Mouse (Mus musculus): Measurements from ENCODE around the gene Aldh1l1. TPM values are rescaled to one million over a fixed set of nuclear protein-coding genes. Genes with fewer than 3 reads are reported as not detected.

The Aldh1l1 gene
- polyA plus RNA-seq, 1 experiment from 2014 or later = 2.1 TPM

DNA sequence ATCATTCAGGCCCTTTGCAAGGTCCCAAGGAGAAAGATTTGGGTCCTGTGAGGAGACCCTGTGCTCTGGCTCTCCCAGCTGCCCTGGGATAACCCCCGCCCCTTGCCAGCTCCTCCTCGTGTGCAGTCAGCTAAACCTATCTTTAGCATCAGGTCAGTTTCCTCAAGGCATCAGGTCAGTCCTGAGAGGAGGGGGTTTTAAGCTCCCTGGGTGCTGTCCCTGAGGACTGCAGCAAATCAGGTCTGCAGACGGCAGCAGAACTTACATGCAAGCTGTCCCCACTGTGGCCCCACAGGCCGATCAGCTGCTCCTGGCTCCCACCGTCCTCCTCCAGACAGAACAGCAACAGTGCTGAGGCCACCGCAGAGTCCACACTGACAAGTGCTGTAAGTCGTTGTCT, 115.5 kb downstream of the Aldh1l1 start:
- no peak overlapping the region for H3K9ac ChIP-seq
- H3K27me3 ChIP-seq = 0 out of 2 replicates have a peak, but pooled peaks cover 4% of the 10 kb centered on the region
- H3K36me3 ChIP-seq = no peaks in the 10 kb centered on the region
- H3K4me1 ChIP-seq = peaks cover 5% of the 10 kb centered on the region; the same call in 1 of the 2 replicates
- no peaks in the 10 kb centered on the region for H3K9me3 ChIP-seq
- 50% methylated on average over 7 of the region's 7 CpGs for WGBS
- ATAC-seq (ENCODE audit: insufficient number of reproducible peaks, insufficient read depth, low FRiP score, low TSS enrichment) = no peak
- no peak overlapping the region for H3K4me2 ChIP-seq (replicated peaks)
- no peak overlapping the region for H3K4me3 ChIP-seq
- no peak overlapping the region for H3K27ac ChIP-seq

- Histone ChIP-seq H3K27ac (no peak overlapping the region), H3K4me2 (replicated peaks) (no peak overlapping the region), H3K4me1 (peaks cover 5% of the 10 kb centered on the region; the same call in 1 of the 2 replicates), H3K9ac (no peak overlapping the region), H3K9me3 (no peaks in the 10 kb centered on the region), H3K27me3 (0 out of 2 replicates have a peak, but pooled peaks cover 4% of the 10 kb centered on the region), H3K4me3 (no peak overlapping the region), H3K36me3 (no peaks in the 10 kb centered on the region)
- 92% methylated on average over 3 of the region's 3 CpGs for WGBS
- ATAC-seq (ENCODE audit: insufficient number of reproducible peaks, insufficient read depth, low FRiP score, low TSS enrichment) = no peak
Measured at GRCm38 (mm10) chr6:90602304-90602703, 116.1 kb downstream of the Aldh1l1 start.

DNA sequence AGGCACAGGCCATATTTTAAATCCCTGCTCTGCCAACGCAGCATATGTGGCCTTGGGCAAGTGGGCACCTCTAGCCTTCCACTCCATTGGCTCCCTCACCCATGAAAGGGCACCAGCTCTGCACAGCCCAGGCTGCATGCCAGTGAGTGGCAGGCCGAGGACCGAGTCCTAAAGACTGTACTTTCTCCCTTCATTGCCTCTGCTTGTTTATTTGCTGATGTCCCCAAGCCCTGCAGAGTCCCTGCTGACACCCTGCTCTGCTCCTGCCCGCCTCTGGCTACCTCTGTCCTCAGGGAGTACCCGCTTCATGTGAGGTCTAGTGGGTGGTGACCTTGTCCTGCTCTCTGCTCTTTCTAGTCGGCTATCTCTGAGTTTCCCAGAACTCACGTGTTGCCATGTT, 116.9 kb downstream of the Aldh1l1 start:
- ATAC-seq (ENCODE audit: insufficient number of reproducible peaks, insufficient read depth, low FRiP score, low TSS enrichment) = no peak

GRCm38 (mm10) chr6:90604130-90604529, 117.9 kb downstream of the Aldh1l1 start:
- Histone ChIP-seq H3K4me3 (peak overlapping the region; percentile 60), H3K9me3 (no peaks in the 10 kb centered on the region), H3K27ac (no peak overlapping the region), H3K36me3 (no peaks in the 10 kb centered on the region), H3K4me1 (peaks cover 5% of the 10 kb centered on the region; the same call in 1 of the 2 replicates), H3K9ac (no peak overlapping the region), H3K27me3 (0 out of 2 replicates have a peak, but pooled peaks cover 4% of the 10 kb centered on the region), H3K4me2 (replicated peaks) (peak overlapping the region; percentile 83)
- WGBS = 49% methylated on average over 3 of the region's 3 CpGs
- ATAC-seq (ENCODE audit: insufficient number of reproducible peaks, insufficient read depth, low FRiP score, low TSS enrichment) = no peak

More for the DNA sequence above, 116.9 kb downstream of the Aldh1l1 start:
- 67% methylated on average over 7 of the region's 7 CpGs for WGBS
- no peaks in the 10 kb centered on the region for H3K36me3 ChIP-seq
- H3K4me1 ChIP-seq = peaks cover 5% of the 10 kb centered on the region; the same call in 1 of the 2 replicates
- H3K27me3 ChIP-seq = 0 out of 2 replicates have a peak, but pooled peaks cover 4% of the 10 kb centered on the region
- no peak overlapping the region for H3K4me3 ChIP-seq
- no peaks in the 10 kb centered on the region for H3K9me3 ChIP-seq
- no peak overlapping the region for H3K27ac ChIP-seq
- no peak overlapping the region for H3K4me2 ChIP-seq (replicated peaks)
- H3K9ac ChIP-seq = no peak overlapping the region

DNA sequence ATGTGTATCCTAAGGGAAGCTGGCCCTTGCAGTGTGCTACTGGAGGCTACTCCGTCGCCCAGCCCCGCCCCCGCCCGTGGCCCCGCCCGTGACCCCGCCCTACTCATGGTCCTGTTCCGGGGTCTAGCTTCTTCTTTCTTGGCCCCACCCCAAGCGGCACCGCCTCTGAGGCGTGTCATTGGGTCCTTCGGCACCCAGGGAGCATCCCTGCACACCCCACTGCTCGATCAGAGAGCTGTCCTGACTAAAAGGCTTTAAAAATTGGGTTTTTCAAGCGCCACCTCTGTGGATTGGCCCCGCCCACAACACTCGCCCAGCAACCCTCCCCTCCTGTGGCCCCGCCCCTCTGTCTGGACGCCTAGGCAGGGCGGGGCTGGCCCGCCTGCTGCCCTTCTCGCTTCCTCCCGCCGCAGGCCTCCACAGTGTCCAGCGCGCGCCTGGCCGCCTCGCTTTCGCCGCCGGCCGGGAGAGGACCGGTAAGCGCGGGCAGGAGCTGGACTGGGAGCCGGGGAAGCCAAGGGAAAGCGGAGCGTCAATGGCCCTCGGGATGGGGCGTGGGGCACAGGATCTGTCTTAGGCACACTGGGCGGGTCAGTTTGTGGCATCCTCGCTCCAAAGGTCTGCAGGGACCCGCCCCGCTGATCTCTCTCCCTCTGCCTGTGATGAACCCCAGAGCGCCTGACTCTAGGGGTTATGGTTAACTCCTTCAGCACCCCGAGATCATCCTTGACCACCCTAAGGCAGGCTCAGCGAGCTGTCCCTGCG, 118.5 kb downstream of the Aldh1l1 start, which contains the start of gene Slc41a3:
TSS of gene Slc41a3 (plus strand) at position 193 of the 765 bp plus-strand sequence.
- peak within 1 kb of the TSS; percentile 60 for H3K4me3 ChIP-seq
- WGBS = under 1% methylated on average over 48 of the region's 49 CpGs
- H3K9me3 ChIP-seq = no peaks in the 10 kb centered on the region
- ATAC-seq (ENCODE audit: insufficient number of reproducible peaks, insufficient read depth, low FRiP score, low TSS enrichment) = peak; percentile 86
- H3K4me2 ChIP-seq (replicated peaks) = peak within 1 kb of the TSS; percentile 83
- H3K9ac ChIP-seq = peak within 1 kb of the TSS; percentile 64
- 0 out of 2 replicates have a peak within 1 kb of the TSS, but pooled peaks have one; percentile 5 for H3K27ac ChIP-seq
- H3K36me3 ChIP-seq = no peaks in the 10 kb centered on the region
- peaks cover 5% of the 10 kb centered on the region; the same call in 1 of the 2 replicates for H3K4me1 ChIP-seq
- 0 out of 2 replicates have a peak, but pooled peaks cover 4% of the 10 kb centered on the region for H3K27me3 ChIP-seq

DNA sequence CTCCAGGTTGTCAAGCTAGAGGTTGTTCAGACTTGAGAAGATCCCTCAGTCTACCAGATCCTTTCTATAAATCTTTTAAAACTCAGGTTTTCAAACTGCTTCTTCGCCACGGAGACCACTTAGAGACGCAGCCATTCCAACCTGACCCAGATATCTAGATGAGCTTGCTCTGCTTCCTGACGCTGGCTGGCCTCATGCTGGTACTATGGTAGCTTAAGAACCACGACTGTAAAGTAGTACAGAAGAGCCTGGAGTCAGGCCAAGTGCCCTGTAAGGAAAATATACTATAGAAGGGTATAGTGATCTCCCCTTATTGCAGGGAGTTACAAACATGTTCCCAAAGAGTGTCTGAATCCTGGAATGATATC, 119.1 kb downstream of the Aldh1l1 start:
- 20% methylated on average over 5 of the region's 5 CpGs for WGBS
- Histone ChIP-seq H3K36me3 (no peaks in the 10 kb centered on the region), H3K27ac (no peak overlapping the region)

GRCm38 (mm10) chr6:90606538-90606937, 120.3 kb downstream of the Aldh1l1 start:
- 23% methylated on average over 7 of the region's 7 CpGs for WGBS
- Histone ChIP-seq H3K4me3 (no peak overlapping the region), H3K4me2 (replicated peaks) (no peak overlapping the region), H3K9me3 (no peaks in the 10 kb centered on the region), H3K4me1 (peaks cover 5% of the 10 kb centered on the region; the same call in 1 of the 2 replicates), H3K9ac (no peak overlapping the region), H3K36me3 (no peaks in the 10 kb centered on the region), H3K27me3 (0 out of 2 replicates have a peak, but pooled peaks cover 4% of the 10 kb centered on the region), H3K27ac (no peak overlapping the region)
- ATAC-seq (ENCODE audit: insufficient number of reproducible peaks, insufficient read depth, low FRiP score, low TSS enrichment) = no peak

More for the DNA sequence above, 119.1 kb downstream of the Aldh1l1 start:
- peak overlapping the region; percentile 83 for H3K4me2 ChIP-seq (replicated peaks)
- H3K27me3 ChIP-seq = 0 out of 2 replicates have a peak, but pooled peaks cover 4% of the 10 kb centered on the region
- no peaks in the 10 kb centered on the region for H3K9me3 ChIP-seq
- H3K4me1 ChIP-seq = peaks cover 5% of the 10 kb centered on the region; the same call in 1 of the 2 replicates
- no peak for ATAC-seq (ENCODE audit: insufficient number of reproducible peaks, insufficient read depth, low FRiP score, low TSS enrichment)
- peak overlapping the region; percentile 64 for H3K9ac ChIP-seq
- peak overlapping the region; percentile 60 for H3K4me3 ChIP-seq

DNA sequence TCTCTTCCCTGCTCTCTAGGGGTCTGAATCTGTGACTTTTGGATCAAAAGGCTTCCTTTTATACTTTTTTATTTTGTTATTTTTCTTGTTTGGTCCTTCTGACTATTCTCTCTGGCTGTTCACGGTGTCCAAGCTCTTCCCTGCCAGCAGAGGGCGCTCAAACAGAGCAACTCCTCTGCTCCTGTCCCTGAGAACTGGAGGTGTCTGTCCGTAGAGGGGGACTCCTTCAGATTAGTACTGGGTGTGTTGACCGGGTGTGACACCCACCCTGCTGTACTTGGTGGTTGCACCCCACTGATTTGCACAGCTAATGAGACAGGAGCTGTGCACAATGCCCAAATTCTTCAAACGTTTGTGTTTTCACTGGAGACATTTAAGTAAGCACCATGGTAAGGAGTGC, 121.0 kb downstream of the Aldh1l1 start:
- Histone ChIP-seq H3K36me3 (no peaks in the 10 kb centered on the region), H3K27ac (no peak overlapping the region), H3K4me3 (no peak overlapping the region), H3K9ac (no peak overlapping the region), H3K4me1 (peaks cover 5% of the 10 kb centered on the region; the same call in 1 of the 2 replicates), H3K9me3 (no peaks in the 10 kb centered on the region), H3K27me3 (0 out of 2 replicates have a peak, but pooled peaks cover 4% of the 10 kb centered on the region), H3K4me2 (replicated peaks) (no peak overlapping the region)
- no peak for ATAC-seq (ENCODE audit: insufficient number of reproducible peaks, insufficient read depth, low FRiP score, low TSS enrichment)
- 19% methylated on average over 5 of the region's 5 CpGs for WGBS

DNA sequence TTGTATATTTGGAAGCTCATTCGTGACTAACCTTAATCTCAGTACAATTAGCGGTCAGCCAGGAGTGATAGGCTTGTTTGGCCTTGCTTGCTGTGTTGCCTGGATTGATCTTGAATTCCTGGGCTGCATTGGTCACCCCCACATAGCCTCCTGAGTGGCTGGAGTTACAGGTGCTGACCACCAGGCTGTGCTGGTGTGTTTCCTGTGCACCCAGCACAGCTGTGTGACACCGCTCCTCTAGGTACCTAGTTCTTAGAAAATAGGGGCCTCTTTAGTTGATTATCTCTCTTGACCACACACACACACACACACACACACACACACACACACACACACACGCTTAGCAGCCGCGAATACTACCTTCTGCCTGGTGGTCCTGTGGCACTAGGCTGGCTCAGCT, 122.0 kb downstream of the Aldh1l1 start:
- Histone ChIP-seq H3K27me3 (0 out of 2 replicates have a peak, but pooled peaks cover 4% of the 10 kb centered on the region), H3K27ac (no peak overlapping the region), H3K9me3 (no peaks in the 10 kb centered on the region), H3K9ac (no peak overlapping the region), H3K36me3 (no peaks in the 10 kb centered on the region), H3K4me1 (peaks cover 5% of the 10 kb centered on the region; the same call in 1 of the 2 replicates), H3K4me3 (no peak overlapping the region), H3K4me2 (replicated peaks) (no peak overlapping the region)
- no peak for ATAC-seq (ENCODE audit: insufficient number of reproducible peaks, insufficient read depth, low FRiP score, low TSS enrichment)
- 63% methylated on average over 6 of the region's 6 CpGs for WGBS

- H3K4me1 ChIP-seq = no peaks in the 10 kb centered on the region; the same call in 1 of the 2 replicates
- no peak overlapping the region for H3K4me3 ChIP-seq
- H3K27ac ChIP-seq = no peak overlapping the region
- H3K36me3 ChIP-seq = no peaks in the 10 kb centered on the region
- H3K27me3 ChIP-seq = 0 out of 2 replicates have a peak, but pooled peaks cover 4% of the 10 kb centered on the region
- WGBS = 87% methylated on average over 5 of the region's 5 CpGs
- H3K9ac ChIP-seq = no peak overlapping the region
- no peak overlapping the region for H3K4me2 ChIP-seq (replicated peaks)
- no peak for ATAC-seq (ENCODE audit: insufficient number of reproducible peaks, insufficient read depth, low FRiP score, low TSS enrichment)
- no peaks in the 10 kb centered on the region for H3K9me3 ChIP-seq
Measured at GRCm38 (mm10) chr6:90610248-90610647, 124.0 kb downstream of the Aldh1l1 start.

DNA sequence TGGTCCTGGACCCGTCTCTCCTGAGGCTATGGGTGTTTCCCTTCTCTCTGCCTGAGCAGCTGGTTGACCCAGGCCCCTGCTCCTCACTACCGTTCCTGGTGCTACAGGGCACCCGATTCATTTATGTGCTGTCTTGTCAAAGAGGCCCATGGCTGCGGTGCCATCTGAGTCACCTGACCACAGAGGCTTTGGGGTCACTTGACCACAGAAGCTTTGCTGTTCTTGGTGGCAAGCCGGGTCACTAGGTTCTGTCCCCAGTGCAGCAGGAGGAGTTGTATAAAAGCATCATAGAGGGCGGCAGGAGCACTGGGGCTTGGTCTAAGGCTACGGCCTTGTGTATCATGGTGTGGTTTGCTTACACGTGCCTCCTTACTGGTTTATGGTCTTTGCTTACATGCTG, 127.0 kb downstream of the Aldh1l1 start:
- H3K9ac ChIP-seq = no peak overlapping the region
- WGBS = 75% methylated on average over 8 of the region's 8 CpGs

GRCm38 (mm10) chr6:90615362-90615761, 129.1 kb downstream of the Aldh1l1 start:
- no peak overlapping the region for H3K4me3 ChIP-seq
- 79% methylated on average over 7 of the region's 7 CpGs for WGBS
- H3K27ac ChIP-seq = no peak overlapping the region
- no peaks in the 10 kb centered on the region for H3K4me1 ChIP-seq
- H3K4me2 ChIP-seq (replicated peaks) = no peak overlapping the region
- H3K27me3 ChIP-seq = no peaks in the 10 kb centered on the region
- H3K9ac ChIP-seq = no peak overlapping the region
- no peak for ATAC-seq (ENCODE audit: insufficient number of reproducible peaks, insufficient read depth, low FRiP score, low TSS enrichment)
- H3K9me3 ChIP-seq = no peaks in the 10 kb centered on the region
- H3K36me3 ChIP-seq = no peaks in the 10 kb centered on the region

More for the DNA sequence above, 127.0 kb downstream of the Aldh1l1 start:
- H3K27ac ChIP-seq = no peak overlapping the region
- no peak for ATAC-seq (ENCODE audit: insufficient number of reproducible peaks, insufficient read depth, low FRiP score, low TSS enrichment)
- H3K36me3 ChIP-seq = no peaks in the 10 kb centered on the region
- no peaks in the 10 kb centered on the region for H3K27me3 ChIP-seq
- H3K4me2 ChIP-seq (replicated peaks) = no peak overlapping the region
- no peaks in the 10 kb centered on the region for H3K9me3 ChIP-seq
- no peaks in the 10 kb centered on the region for H3K4me1 ChIP-seq
- H3K4me3 ChIP-seq = no peak overlapping the region

Measured in embryonic facial prominence, embryonic 12.5 days (tissue).